Mouse (Mus musculus) intestine, embryonic 14.5 days (tissue): Measurements from ENCODE around the gene Camta1. TPM values are rescaled to one million over a fixed set of nuclear protein-coding genes. Genes with fewer than 3 reads are reported as not detected.

Experiments
- ATAC-seq: fragments of 200-750 bp; cut with Nextera tagmentation; replicated peaks from 2 replicates; pipeline ENCODE4 v1.8.0; 2017; ENCODE audit warnings: low read depth, moderate number of reproducible peaks, moderate TSS enrichment, moderate library complexity; ENCODE audit not compliant: low FRiP score, low TSS enrichment
- DNase-seq: peaks from one replicate; pipeline ENCODE4 v3.0.0-alpha.2; 2018; ENCODE audit warnings: low spot score
- H3K27ac ChIP-seq: fragments of 300-500 bp; sonication (generic); 2 replicates; pipeline ENCODE4 v1.5.1; 2014; ENCODE audit warnings: low read depth, mild to moderate bottlenecking, control low read depth
- H3K27me3 ChIP-seq: fragments of 300-500 bp; sonication (generic); replicated peaks from 2 replicates; pipeline ENCODE4 v1.6.1; 2014; ENCODE audit warnings: low read length, control low read depth; ENCODE audit not compliant: control insufficient read depth, insufficient read depth
- H3K36me3 ChIP-seq: fragments of 300-500 bp; sonication (generic); 2 replicates; pipeline ENCODE4 v1.6.1; 2014; ENCODE audit warnings: low read length, control low read depth; ENCODE audit not compliant: control insufficient read depth, insufficient read depth
- H3K4me1 ChIP-seq: fragments of 300-500 bp; sonication (generic); replicated peaks from 2 replicates; pipeline ENCODE4 v1.6.1; 2014; ENCODE audit warnings: low read length, control low read depth, mixed read lengths; ENCODE audit not compliant: control insufficient read depth, insufficient read depth
- H3K4me2 ChIP-seq: fragments of 300-500 bp; sonication (generic); 2 replicates; pipeline ENCODE4 v1.6.1; 2014; ENCODE audit warnings: low read length
- H3K4me3 ChIP-seq: fragments of 300-500 bp; sonication (generic); 2 replicates; pipeline ENCODE4 v1.5.1; 2014; ENCODE audit warnings: low read depth, low read length, control low read depth, mixed read lengths
- H3K9ac ChIP-seq: fragments of 300-500 bp; sonication (generic); 2 replicates; pipeline ENCODE4 v1.6.1; 2014; ENCODE audit warnings: mild to moderate bottlenecking, low read length
- H3K9me3 ChIP-seq: fragments of 300-500 bp; sonication (generic); 2 replicates; pipeline ENCODE4 v1.6.1; 2016; ENCODE audit warnings: low read length, control low read depth; ENCODE audit not compliant: control insufficient read depth
- WGBS: fragments of 180-500 bp; shearing (Covaris S2); extraction: QIAGEN DNeasy Blood & Tissue Kit; methylation state at CpG from one replicate; pipeline ENCODE4 v1.1.7; 2014; 5-methylcytosine and 5-hydroxymethylcytosine counted together
- polyA plus RNA-seq: library from polyadenylated mRNA; unstranded; fragments of >200 nt; fragmentation: Nextera tagmentation; extraction: Ambion mirVana; gene quantifications from 2 replicates; pipeline ENCODE4 v1.2.1, GENCODE M21; 2014

The Camta1 gene
- polyA plus RNA-seq, 1 experiment from 2014 or later, result 88.1 TPM

- no peak overlapping the region for H3K4me3 ChIP-seq
These were observed 94.3 kb downstream of the Camta1 start for GRCm38 (mm10) chr4:151767361-151767760.

DNA sequence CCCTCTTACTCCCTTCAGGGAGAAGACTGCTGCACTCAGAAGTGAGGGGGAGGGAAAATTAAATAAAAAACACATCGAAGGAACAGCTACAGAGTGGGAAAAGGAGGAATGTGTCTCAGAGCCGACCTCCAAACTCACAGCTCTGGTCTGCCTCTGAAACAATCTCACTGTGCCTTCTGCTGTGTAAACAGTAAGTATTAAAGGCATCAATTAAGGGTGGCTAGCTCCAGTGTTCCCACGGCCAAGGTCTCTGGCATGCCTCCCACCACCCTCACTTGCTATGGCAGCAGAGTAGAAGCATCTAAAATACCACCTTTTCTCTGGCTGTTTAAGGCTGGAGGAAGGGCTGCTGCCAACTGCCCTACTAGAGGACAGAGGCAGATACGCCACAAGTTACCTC is 96.3 kb downstream of the Camta1 start:
- Histone ChIP-seq H3K4me2 (no peak overlapping the region), H3K36me3 (no peaks in the 10 kb centered on the region), H3K4me3 (no peak overlapping the region), H3K27me3 (no peaks in the 10 kb centered on the region), H3K9ac (no peak overlapping the region), H3K9me3 (no peaks in the 10 kb centered on the region), H3K4me1 (no peaks in the 10 kb centered on the region), H3K27ac (no peak overlapping the region)
- 49% methylated on average over 4 of the region's 4 CpGs for WGBS
- ATAC-seq (no peak), DNase-seq (no peak)

More at GRCm38 (mm10) chr4:151767361-151767760, 94.3 kb downstream of the Camta1 start:
- DNase-seq (no peak), ATAC-seq (no peak)
- Histone ChIP-seq H3K4me1 (no peaks in the 10 kb centered on the region), H3K27ac (no peak overlapping the region), H3K36me3 (no peaks in the 10 kb centered on the region), H3K9ac (no peak overlapping the region), H3K27me3 (no peaks in the 10 kb centered on the region), H3K4me2 (no peak overlapping the region), H3K9me3 (no peaks in the 10 kb centered on the region)
- 90% methylated on average over 8 of the region's 8 CpGs for WGBS

GRCm38 (mm10) chr4:151763928-151764327 is 97.7 kb downstream of the Camta1 start:
- ATAC-seq, result no peak
- H3K4me2 ChIP-seq, result no peak overlapping the region
- 30% methylated on average over 6 of the region's 6 CpGs for WGBS

GRCm38 (mm10) chr4:151759095-151759494 is 102.6 kb downstream of the Camta1 start:
- 77% methylated on average over 2 of the region's 2 CpGs for WGBS
- peak; percentile 62 for DNase-seq

More at GRCm38 (mm10) chr4:151763928-151764327, 97.7 kb downstream of the Camta1 start:
- peak; percentile 86 for DNase-seq
- H3K9me3 ChIP-seq, result no peaks in the 10 kb centered on the region
- no peak overlapping the region for H3K4me3 ChIP-seq
- H3K9ac ChIP-seq, result no peak overlapping the region
- H3K4me1 ChIP-seq, result no peaks in the 10 kb centered on the region
- H3K27ac ChIP-seq, result no peak overlapping the region
- no peaks in the 10 kb centered on the region for H3K27me3 ChIP-seq
- no peaks in the 10 kb centered on the region for H3K36me3 ChIP-seq

DNA sequence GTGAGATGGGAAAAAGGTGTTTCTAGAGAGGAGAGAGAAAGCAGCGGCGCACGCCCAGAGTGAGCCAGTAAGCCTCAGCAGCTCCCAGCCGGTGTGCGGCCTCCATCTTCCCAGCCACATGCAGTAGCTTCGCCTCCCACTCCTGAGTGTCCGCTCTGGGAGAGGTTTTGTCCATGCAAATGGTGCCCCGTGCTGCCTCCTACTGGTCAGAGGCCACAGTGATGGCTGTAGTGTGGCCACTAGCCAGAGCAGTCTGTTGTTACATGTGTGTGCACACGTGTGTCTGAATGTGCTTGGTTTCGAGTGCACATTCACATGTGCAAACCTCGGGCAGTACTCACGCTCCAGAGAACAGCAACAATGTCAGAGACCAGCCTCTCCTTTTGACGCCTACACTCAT is 103.3 kb downstream of the Camta1 start:
- 91% methylated on average over 13 of the region's 13 CpGs for WGBS
- no peak overlapping the region for H3K4me2 ChIP-seq
- no peak overlapping the region for H3K4me3 ChIP-seq
- no peak overlapping the region for H3K27ac ChIP-seq
- ATAC-seq (no peak), DNase-seq (no peak)
- H3K36me3 ChIP-seq, result no peaks in the 10 kb centered on the region
- peaks cover 3% of the 10 kb centered on the region; the same call in 1 of the 2 replicates for H3K4me1 ChIP-seq
- no peaks in the 10 kb centered on the region for H3K9me3 ChIP-seq
- no peaks in the 10 kb centered on the region for H3K27me3 ChIP-seq
- no peak overlapping the region for H3K9ac ChIP-seq

More at GRCm38 (mm10) chr4:151759095-151759494, 102.6 kb downstream of the Camta1 start:
- Histone ChIP-seq H3K4me2 (no peak overlapping the region), H3K9me3 (no peaks in the 10 kb centered on the region), H3K27ac (no peak overlapping the region), H3K27me3 (no peaks in the 10 kb centered on the region), H3K9ac (no peak overlapping the region), H3K4me1 (peaks cover 3% of the 10 kb centered on the region; the same call in 1 of the 2 replicates), H3K4me3 (no peak overlapping the region), H3K36me3 (no peaks in the 10 kb centered on the region)
- no peak for ATAC-seq

DNA sequence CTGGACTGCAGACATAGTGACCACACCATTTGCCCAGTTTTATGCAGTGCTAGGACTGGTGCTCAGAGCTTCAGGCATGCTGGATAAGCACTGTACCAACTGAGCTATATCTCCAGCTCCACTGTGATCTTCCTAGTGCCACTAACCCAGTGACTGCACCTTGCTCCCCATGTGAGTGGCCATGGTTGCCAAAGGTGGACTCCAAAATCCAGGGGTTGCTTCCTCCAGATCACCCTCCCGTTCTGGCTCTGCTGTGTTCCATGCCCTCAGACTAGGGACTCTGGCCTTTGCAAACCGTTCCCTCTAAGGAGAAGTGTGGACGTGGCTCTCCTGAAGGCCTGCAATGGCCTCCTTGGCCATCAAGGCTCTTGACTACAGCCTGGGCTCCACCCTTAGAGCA is 104.4 kb downstream of the Camta1 start:
- no peaks in the 10 kb centered on the region for H3K9me3 ChIP-seq
- H3K27ac ChIP-seq, result no peak overlapping the region
- no peak overlapping the region for H3K9ac ChIP-seq
- WGBS, result 94% methylated on average over 3 of the region's 3 CpGs
- H3K4me2 ChIP-seq, result no peak overlapping the region
- no peak overlapping the region for H3K4me3 ChIP-seq
- no peak for DNase-seq
- peaks cover 3% of the 10 kb centered on the region; the same call in 1 of the 2 replicates for H3K4me1 ChIP-seq
- no peaks in the 10 kb centered on the region for H3K27me3 ChIP-seq
- no peak for ATAC-seq
- no peaks in the 10 kb centered on the region for H3K36me3 ChIP-seq

- Histone ChIP-seq H3K9ac (no peak overlapping the region), H3K27ac (no peak overlapping the region), H3K4me1 (peaks cover 3% of the 10 kb centered on the region; the same call in 1 of the 2 replicates), H3K27me3 (no peaks in the 10 kb centered on the region), H3K4me2 (no peak overlapping the region), H3K9me3 (no peaks in the 10 kb centered on the region), H3K36me3 (no peaks in the 10 kb centered on the region), H3K4me3 (no peak overlapping the region)
- ATAC-seq (no peak), DNase-seq (no peak)
- WGBS, result 39% methylated on average over 10 of the region's 10 CpGs
These were observed 105.3 kb downstream of the Camta1 start for GRCm38 (mm10) chr4:151756400-151756799.

DNA sequence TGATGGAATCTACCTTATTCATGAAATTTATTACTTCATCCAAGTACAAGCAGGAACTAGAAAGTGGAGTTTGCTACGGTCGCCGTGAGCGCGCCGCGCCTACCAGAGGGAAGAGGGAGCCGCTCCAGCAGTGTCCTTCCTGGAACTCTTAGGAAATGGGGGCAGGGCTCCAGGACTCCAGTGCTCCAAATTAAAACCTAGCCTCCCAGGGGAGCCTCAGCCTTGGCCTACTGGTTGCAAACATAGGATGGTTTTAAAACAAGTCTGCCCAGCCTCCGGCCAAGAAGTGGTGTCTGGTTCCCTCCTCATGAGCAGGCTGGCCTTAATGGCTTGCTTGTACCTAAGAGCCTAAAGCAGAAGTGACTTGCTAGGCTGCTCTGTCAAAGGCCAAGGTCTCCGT is 108.4 kb downstream of the Camta1 start:
- Histone ChIP-seq H3K36me3 (no peaks in the 10 kb centered on the region), H3K4me1 (peaks cover 3% of the 10 kb centered on the region; the same call in 1 of the 2 replicates), H3K4me2 (no peak overlapping the region), H3K27ac (no peak overlapping the region), H3K4me3 (no peak overlapping the region), H3K9ac (no peak overlapping the region), H3K27me3 (no peaks in the 10 kb centered on the region), H3K9me3 (no peaks in the 10 kb centered on the region)
- WGBS, result 80% methylated on average over 10 of the region's 10 CpGs
- no peak for DNase-seq
- ATAC-seq, result no peak

GRCm38 (mm10) chr4:151752551-151752950 is 109.1 kb downstream of the Camta1 start:
- peaks cover 3% of the 10 kb centered on the region; the same call in 1 of the 2 replicates for H3K4me1 ChIP-seq
- DNase-seq (no peak), ATAC-seq (no peak)
- 64% methylated on average over 7 of the region's 7 CpGs for WGBS
- no peaks in the 10 kb centered on the region for H3K9me3 ChIP-seq
- no peak overlapping the region for H3K27ac ChIP-seq
- H3K9ac ChIP-seq, result no peak overlapping the region
- no peaks in the 10 kb centered on the region for H3K36me3 ChIP-seq
- no peak overlapping the region for H3K4me3 ChIP-seq
- no peak overlapping the region for H3K4me2 ChIP-seq
- H3K27me3 ChIP-seq, result no peaks in the 10 kb centered on the region
